Mouse (Mus musculus) stomach, postnatal 0 days (tissue): ENCODE results near the gene Top2b. TPM values are rescaled to one million over a fixed set of nuclear protein-coding genes. Genes with fewer than 3 reads are reported as not detected.

Experiments
- ATAC-seq: fragments of 200-750 bp; cut with Nextera tagmentation; 2 replicates; pipeline ENCODE4 v1.8.0; 2017; ENCODE audit not compliant: low FRiP score, low TSS enrichment
- DNase-seq: peaks from one replicate; pipeline ENCODE4 v3.0.0-alpha.2; 2016; ENCODE audit warnings: low spot score
- H3K27ac ChIP-seq: fragments of 300-500 bp; sonication (generic); replicated peaks from 2 replicates; pipeline ENCODE4 v1.5.1; 2014; ENCODE audit warnings: mild to moderate bottlenecking, control low read depth
- H3K27me3 ChIP-seq: fragments of 300-500 bp; sonication (generic); 2 replicates; pipeline ENCODE4 v1.6.1; 2014; ENCODE audit warnings: low read length; ENCODE audit not compliant: control insufficient read depth, insufficient read depth
- H3K36me3 ChIP-seq: fragments of 300-500 bp; sonication (generic); 2 replicates; pipeline ENCODE4 v1.6.1; 2014; ENCODE audit warnings: low read length, mixed read lengths; ENCODE audit not compliant: control insufficient read depth, insufficient read depth
- H3K4me1 ChIP-seq: fragments of 300-500 bp; sonication (generic); replicated peaks from 2 replicates; pipeline ENCODE4 v1.6.1; 2014; ENCODE audit warnings: antibody characterized with exemption; ENCODE audit not compliant: control insufficient read depth, insufficient read depth
- H3K4me2 ChIP-seq: fragments of 300-500 bp; sonication (generic); replicated peaks from 2 replicates; pipeline ENCODE4 v1.6.1; 2014; ENCODE audit warnings: low read depth, mild to moderate bottlenecking, control low read depth, moderate library complexity
- H3K4me3 ChIP-seq: fragments of 300-500 bp; sonication (generic); 2 replicates; pipeline ENCODE4 v1.5.1; 2014; ENCODE audit warnings: low read depth, low read length, control low read depth
- H3K9ac ChIP-seq: fragments of 300-500 bp; sonication (generic); 2 replicates; pipeline ENCODE4 v1.6.1; 2014; ENCODE audit warnings: mild to moderate bottlenecking, low read length, control low read depth, mixed read lengths
- H3K9me3 ChIP-seq: fragments of 300-500 bp; sonication (generic); 2 replicates; pipeline ENCODE4 v1.6.1; 2016; ENCODE audit warnings: low read length; ENCODE audit not compliant: control insufficient read depth
- CTCF ChIP-seq: IDR thresholded peaks from 2 replicates; pipeline ENCODE4 v1.5.1; 2016; ENCODE audit warnings: antibody characterized with exemption, low read depth, mild to moderate bottlenecking, moderate library complexity
- EP300 ChIP-seq: optimal IDR thresholded peaks from 2 replicates; pipeline ENCODE3; 2016; ENCODE audit warnings: antibody characterized with exemption
- WGBS: fragments of 180-500 bp; shearing (Covaris S2); extraction: QIAGEN DNeasy Blood & Tissue Kit; methylation state at CpG from one replicate; pipeline ENCODE4 v1.1.7; 2014; 5-methylcytosine and 5-hydroxymethylcytosine counted together
- polyA plus RNA-seq: library from polyadenylated mRNA; unstranded; fragments of >200 nt; fragmentation: Nextera tagmentation; extraction: Ambion mirVana; gene quantifications from 2 replicates; pipeline ENCODE4 v1.2.1, GENCODE M21; 2015

Top2b gene
- polyA plus RNA-seq, 1 experiment from 2014 or later = 18.6 TPM

- no peak overlapping the region for H3K9ac ChIP-seq
- no peak overlapping the region for H3K4me3 ChIP-seq
- H3K27ac ChIP-seq = peak overlapping the region; percentile 69
- no peaks in the 10 kb centered on the region for H3K9me3 ChIP-seq
- no peak overlapping the region for H3K4me2 ChIP-seq
- H3K4me1 ChIP-seq = no peaks in the 10 kb centered on the region
- TF ChIP-seq EP300 = no peak
- no peak for TF ChIP-seq CTCF
- ATAC-seq (no peak), DNase-seq (no peak)
- 39% methylated on average over 5 of the region's 5 CpGs for WGBS
- no peaks in the 10 kb centered on the region for H3K36me3 ChIP-seq
- H3K27me3 ChIP-seq = no peaks in the 10 kb centered on the region
These were observed 36.0 kb upstream of the Top2b start for GRCm38 (mm10) chr14:16328959-16329480.

GRCm38 (mm10) chr14:16329756-16330155 lies 35.2 kb upstream of the Top2b start:
- ATAC-seq = no peak
- no peaks in the 10 kb centered on the region for H3K9me3 ChIP-seq
- DNase-seq = no peak
- H3K9ac ChIP-seq = no peak overlapping the region
- H3K27ac ChIP-seq = no peak overlapping the region
- H3K4me3 ChIP-seq = no peak overlapping the region
- no peaks in the 10 kb centered on the region for H3K4me1 ChIP-seq
- H3K27me3 ChIP-seq = no peaks in the 10 kb centered on the region
- WGBS = 54% methylated on average over 3 of the region's 3 CpGs
- no peak for TF ChIP-seq CTCF
- H3K4me2 ChIP-seq = no peak overlapping the region
- no peaks in the 10 kb centered on the region for H3K36me3 ChIP-seq

GRCm38 (mm10) chr14:16334260-16334659 lies 30.7 kb upstream of the Top2b start:
- no peak for ATAC-seq
- H3K27ac ChIP-seq = no peak overlapping the region
- no peaks in the 10 kb centered on the region for H3K27me3 ChIP-seq
- TF ChIP-seq CTCF = no peak
- no peak for TF ChIP-seq EP300
- no peak overlapping the region for H3K9ac ChIP-seq
- no peak overlapping the region for H3K4me2 ChIP-seq
- no peak for DNase-seq
- H3K36me3 ChIP-seq = no peaks in the 10 kb centered on the region
- no peak overlapping the region for H3K4me3 ChIP-seq
- H3K9me3 ChIP-seq = no peaks in the 10 kb centered on the region
- no peaks in the 10 kb centered on the region for H3K4me1 ChIP-seq
- WGBS = 72% methylated on average over 3 of the region's 3 CpGs

- no peak overlapping the region for H3K4me3 ChIP-seq
- 30% methylated on average over 3 of the region's 3 CpGs for WGBS
- no peaks in the 10 kb centered on the region for H3K27me3 ChIP-seq
- no peaks in the 10 kb centered on the region for H3K4me1 ChIP-seq
- ATAC-seq (no peak), DNase-seq (no peak)
- no peak overlapping the region for H3K9ac ChIP-seq
- H3K9me3 ChIP-seq = no peaks in the 10 kb centered on the region
- no peak for TF ChIP-seq CTCF
- TF ChIP-seq EP300 = no peak
- no peaks in the 10 kb centered on the region for H3K36me3 ChIP-seq
- no peak overlapping the region for H3K27ac ChIP-seq
- no peak overlapping the region for H3K4me2 ChIP-seq
These were observed 29.1 kb upstream of the Top2b start for GRCm38 (mm10) chr14:16335835-16336417.

- no peak for DNase-seq
- no peaks in the 10 kb centered on the region for H3K9me3 ChIP-seq
- no peaks in the 10 kb centered on the region for H3K36me3 ChIP-seq
- ATAC-seq = no peak
- no peak overlapping the region for H3K27ac ChIP-seq
- no peak for TF ChIP-seq CTCF
- TF ChIP-seq EP300 = no peak
- WGBS = 70% methylated on average over 9 of the region's 9 CpGs
- H3K27me3 ChIP-seq = no peaks in the 10 kb centered on the region
- no peaks in the 10 kb centered on the region for H3K4me1 ChIP-seq
- H3K4me3 ChIP-seq = no peak overlapping the region
- no peak overlapping the region for H3K9ac ChIP-seq
- no peak overlapping the region for H3K4me2 ChIP-seq
These were observed 17.5 kb upstream of the Top2b start for GRCm38 (mm10) chr14:16347505-16347904.

GRCm38 (mm10) chr14:16359704-16360103 lies 5.3 kb upstream of the Top2b start:
- H3K4me2 ChIP-seq = no peak overlapping the region
- H3K27ac ChIP-seq = no peak overlapping the region
- no peak for TF ChIP-seq EP300
- TF ChIP-seq CTCF = no peak
- DNase-seq (no peak), ATAC-seq (no peak)
- H3K9ac ChIP-seq = no peak overlapping the region
- whole genome bisulfite sequencing = 79% methylated on average over 1 of the region's 1 CpGs
- H3K27me3 ChIP-seq = no peaks in the 10 kb centered on the region
- no peaks in the 10 kb centered on the region for H3K4me1 ChIP-seq
- no peaks in the 10 kb centered on the region for H3K9me3 ChIP-seq
- H3K36me3 ChIP-seq = no peaks in the 10 kb centered on the region
- H3K4me3 ChIP-seq = no peak overlapping the region
